Mouse (Mus musculus) liver, embryonic 14.5 days (tissue): ENCODE data around the gene Agrp. TPM values are rescaled to one million over a fixed set of nuclear protein-coding genes. Genes with fewer than 3 reads are reported as not detected.
"Not testable (repeated sequence)": the region's sequence is repeated elsewhere in the genome, so short reads cannot be mapped to it uniquely, and the experiment has no call there.

Experiments used
- ATAC-seq: fragments of 200-750 bp; cut with Nextera tagmentation; 2 replicates; pipeline ENCODE4 v1.8.0; 2017; ENCODE audit warnings: moderate number of reproducible peaks, mild to moderate bottlenecking, moderate library complexity; ENCODE audit not compliant: insufficient read depth
- DNase-seq, 3 experiments: peaks; one replicate each; pipeline ENCODE4 v3.0.0-alpha.2; 2012 to 2013; ENCODE audit warnings: low read depth in 3 of 3, low spot score in 3 of 3
- H3K27ac ChIP-seq: fragments of 300-500 bp; sonication (generic); 2 replicates; pipeline ENCODE4 v1.5.1; 2014; ENCODE audit warnings: moderate library complexity, mild to moderate bottlenecking, control low read depth, inconsistent platforms
- H3K27me3 ChIP-seq: fragments of 300-500 bp; sonication (generic); 2 replicates; pipeline ENCODE4 v1.6.1; 2014; ENCODE audit warnings: mild to moderate bottlenecking, low read length, moderate library complexity; ENCODE audit not compliant: control insufficient read depth, insufficient read depth
- H3K36me3 ChIP-seq: fragments of 300-500 bp; sonication (generic); replicated peaks from 2 replicates; pipeline ENCODE4 v1.6.1; 2014; ENCODE audit warnings: low read depth; ENCODE audit not compliant: control insufficient read depth, insufficient read depth
- H3K4me1 ChIP-seq, 2 experiments: fragments of 200-500 bp in 1 of 2; fragments of 300-500 bp in 1 of 2; sonication (generic) in 1 of 2; replicated peaks; 2 replicates each; pipeline ENCODE4 v1.6.1; 2012 to 2014; ENCODE audit warnings: antibody characterized with exemption in 1 of 2, inconsistent platforms in 1 of 2, low read length in 1 of 2; ENCODE audit not compliant: control insufficient read depth in 2 of 2, insufficient read depth in 2 of 2
- H3K4me2 ChIP-seq: fragments of 300-500 bp; sonication (generic); 2 replicates; pipeline ENCODE4 v1.6.1; 2014; ENCODE audit warnings: low read depth, mild to moderate bottlenecking, control low read depth, moderate library complexity
- H3K4me3 ChIP-seq, 2 experiments: fragments of 200-500 bp in 1 of 2; fragments of 300-500 bp in 1 of 2; sonication (generic) in 1 of 2; 2 replicates each; pipeline ENCODE4 v1.5.1; 2012 to 2014; ENCODE audit warnings: low read depth in 2 of 2, low read length in 2 of 2, mild to moderate bottlenecking in 2 of 2, control low read depth in 1 of 2, inconsistent platforms in 1 of 2, moderate library complexity in 1 of 2; ENCODE audit not compliant: insufficient read depth in 1 of 2
- H3K9ac ChIP-seq: fragments of 300-500 bp; sonication (generic); replicated peaks from 2 replicates; pipeline ENCODE4 v1.6.1; 2014; ENCODE audit warnings: mild to moderate bottlenecking, control low read depth, moderate library complexity
- H3K9me3 ChIP-seq: fragments of 300-500 bp; sonication (generic); 2 replicates; pipeline ENCODE4 v1.6.1; 2016; ENCODE audit warnings: low read length, mixed read lengths; ENCODE audit not compliant: control insufficient read depth
- CTCF ChIP-seq: IDR thresholded peaks from 2 replicates; pipeline ENCODE4 v1.5.1; 2016; ENCODE audit warnings: antibody characterized with exemption, low read depth, control low read depth
- EP300 ChIP-seq: IDR thresholded peaks from 2 replicates; pipeline ENCODE4 v1.6.1; 2016; ENCODE audit warnings: antibody characterized with exemption, low read depth
- WGBS: fragments of 180-500 bp; shearing (Covaris S2); extraction: QIAGEN DNeasy Blood & Tissue Kit; methylation state at CpG from one replicate; pipeline ENCODE4 v1.1.7; 2014; ENCODE audit not compliant: insufficient replicate concordance; 5-methylcytosine and 5-hydroxymethylcytosine counted together
- polyA plus RNA-seq, 2 experiments: library from polyadenylated mRNA; depleted of rRNA in 1 of 2; stranded (reverse) in 1 of 2; unstranded in 1 of 2; fragments of >200 nt; fragmentation: Nextera tagmentation in 1 of 2; extraction: Ambion mirVana in 1 of 2; gene quantifications; 2 replicates each; pipeline versions ENCODE4 v1.2.1 to v1.2.3; 2012 to 2014

The Agrp gene
- polyA plus RNA-seq, 2 experiments = 0.27 TPM; not detected in 1

DNA sequence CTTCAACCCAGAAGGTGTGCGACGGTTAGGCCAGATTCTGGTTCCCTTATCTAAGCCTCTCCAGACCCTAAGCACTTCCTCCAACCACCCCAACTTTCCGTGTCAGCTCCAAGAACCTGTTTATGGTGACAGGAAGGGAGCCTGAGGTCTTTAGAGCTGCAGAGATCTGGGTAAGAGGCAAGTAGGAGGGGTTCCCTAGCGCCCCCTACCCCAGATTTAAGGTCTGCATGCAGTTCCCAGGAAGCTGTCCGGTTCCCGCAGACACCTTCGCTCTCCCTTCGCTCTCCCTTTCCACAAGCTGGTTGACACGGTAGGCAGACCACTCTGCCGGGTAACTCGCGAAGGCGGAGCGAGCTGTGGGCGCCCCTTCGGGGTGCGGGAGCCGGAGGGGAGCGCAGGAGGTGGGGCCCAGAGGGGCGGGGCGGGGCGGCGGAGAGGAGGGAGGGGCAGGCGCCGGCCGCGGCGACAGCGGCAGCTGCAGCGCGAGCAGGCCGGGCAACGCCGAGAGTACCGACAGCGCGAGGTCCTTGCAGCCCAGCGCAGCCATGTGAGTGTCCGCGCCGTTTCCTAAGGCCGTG lies 32.3 kb downstream of the Agrp start, which contains the start of gene Ripor1:
Gene Ripor1, plus strand, starts transcription at position 452 of the 578 bp plus-strand sequence.
- Histone ChIP-seq H3K4me2 (peak within 1 kb of the TSS; percentile 99), H3K9ac (peak within 1 kb of the TSS; percentile 85), H3K27me3 (no peaks in the 10 kb centered on the region), H3K36me3 (no peaks in the 10 kb centered on the region), H3K4me3 (peak within 1 kb of the TSS; percentile 67 to 82), H3K27ac (peak within 1 kb of the TSS; percentile 57), H3K9me3 (no peaks in the 10 kb centered on the region), H3K4me1 (peaks cover 37 to 41% of the 10 kb centered on the region in 2 experiments)
- under 1% methylated on average over 35 of the region's 42 CpGs for WGBS
- TF ChIP-seq EP300 (peak; percentile 77), CTCF (peak; percentile 55)
- peak; percentile 79 for ATAC-seq
- peak; percentile 47 to 55 (median 47) for DNase-seq

DNA sequence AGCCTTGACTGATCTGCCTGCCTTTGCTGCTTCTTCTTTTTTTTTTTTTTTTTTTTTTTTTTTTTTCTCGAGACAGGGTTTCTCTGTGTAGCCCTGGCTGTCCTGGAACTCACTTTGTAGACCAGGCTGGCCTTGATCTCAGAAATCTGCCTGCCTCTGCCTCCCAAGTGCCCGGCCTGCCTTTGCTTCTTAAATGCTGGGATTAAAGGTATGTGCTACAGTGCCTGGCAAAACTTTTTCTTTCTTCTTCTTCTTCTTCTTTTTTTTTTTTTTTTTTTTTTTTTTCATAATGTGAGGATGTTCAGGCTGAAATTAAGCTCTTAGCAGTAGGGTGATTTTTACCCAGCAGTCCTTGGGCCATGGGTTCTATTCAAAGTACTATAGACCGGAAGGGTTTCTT lies 34.7 kb downstream of the Agrp start:
- not testable (repeated sequence) for H3K9me3 ChIP-seq, DNase-seq, H3K27me3 ChIP-seq, H3K4me3 ChIP-seq, ATAC-seq, H3K4me2 ChIP-seq, H3K27ac ChIP-seq, H3K9ac ChIP-seq, H3K36me3 ChIP-seq
- 86% methylated on average over 2 of the region's 3 CpGs for WGBS
- peaks cover 20% of the 10 kb centered on the region in 2 experiments for H3K4me1 ChIP-seq

DNA sequence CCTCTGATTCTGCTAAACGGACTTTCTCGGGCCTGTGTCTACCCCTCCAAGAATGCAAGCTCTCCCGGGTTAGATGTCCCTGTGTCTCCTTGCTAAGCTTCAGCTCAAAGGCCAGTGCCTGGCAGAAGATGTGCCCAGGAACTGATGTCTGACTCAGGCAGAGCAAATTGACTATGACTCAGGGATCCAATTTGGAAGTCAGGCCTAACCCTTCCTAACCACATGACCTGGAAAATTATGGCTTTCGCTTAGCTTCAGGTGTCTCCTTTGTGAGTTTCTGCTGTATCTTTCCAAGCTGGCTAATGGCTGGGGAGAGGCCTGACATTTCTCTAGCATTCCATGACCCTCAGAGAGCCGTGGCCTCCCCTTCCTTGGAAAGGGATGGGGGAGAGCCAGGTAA lies 35.9 kb downstream of the Agrp start:
- H3K4me3 ChIP-seq = no peak overlapping the region
- TF ChIP-seq EP300 = no peak
- H3K4me1 ChIP-seq = peaks cover 9 to 17% of the 10 kb centered on the region in 2 experiments
- DNase-seq (no peak), ATAC-seq (no peak)
- H3K9ac ChIP-seq = no peak overlapping the region
- H3K27me3 ChIP-seq = no peaks in the 10 kb centered on the region
- H3K4me2 ChIP-seq = no peak overlapping the region
- no peak overlapping the region for H3K27ac ChIP-seq
- no peaks in the 10 kb centered on the region for H3K36me3 ChIP-seq
- H3K9me3 ChIP-seq = no peaks in the 10 kb centered on the region
- WGBS = 75% methylated on average over 5 of the region's 5 CpGs

DNA sequence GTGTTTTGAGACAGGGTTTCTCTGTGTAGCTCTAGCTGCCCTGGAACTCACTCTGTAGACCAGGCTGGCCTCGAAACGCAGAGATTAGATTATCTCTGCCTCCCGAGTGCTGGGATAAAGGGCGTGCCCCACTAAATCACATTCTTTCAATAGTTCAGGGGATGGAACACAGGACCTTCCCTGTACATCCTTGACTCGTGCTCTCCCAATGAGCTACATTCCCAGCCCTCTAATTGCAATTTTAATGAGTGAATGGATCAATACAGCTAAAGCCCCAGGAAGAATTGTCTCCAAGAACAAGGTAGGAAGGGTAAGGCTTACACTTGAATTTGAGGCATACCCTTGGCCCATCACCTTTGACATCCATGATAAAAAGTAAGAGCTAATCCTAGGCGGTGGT lies 38.4 kb downstream of the Agrp start:
- WGBS = 42% methylated on average over 6 of the region's 6 CpGs
- Histone ChIP-seq H3K4me2 (no peak overlapping the region), H3K27me3 (no peaks in the 10 kb centered on the region), H3K27ac (no peak overlapping the region), H3K36me3 (no peaks in the 10 kb centered on the region), H3K9ac (no peak overlapping the region), H3K9me3 (no peaks in the 10 kb centered on the region), H3K4me3 (no peak overlapping the region), H3K4me1 (peaks cover 0 to 9% of the 10 kb centered on the region in 2 experiments; a peak in 3 of 4 replicates)
- DNase-seq (no peak), ATAC-seq (no peak)
- no peak for TF ChIP-seq CTCF
- TF ChIP-seq EP300 = no peak

DNA sequence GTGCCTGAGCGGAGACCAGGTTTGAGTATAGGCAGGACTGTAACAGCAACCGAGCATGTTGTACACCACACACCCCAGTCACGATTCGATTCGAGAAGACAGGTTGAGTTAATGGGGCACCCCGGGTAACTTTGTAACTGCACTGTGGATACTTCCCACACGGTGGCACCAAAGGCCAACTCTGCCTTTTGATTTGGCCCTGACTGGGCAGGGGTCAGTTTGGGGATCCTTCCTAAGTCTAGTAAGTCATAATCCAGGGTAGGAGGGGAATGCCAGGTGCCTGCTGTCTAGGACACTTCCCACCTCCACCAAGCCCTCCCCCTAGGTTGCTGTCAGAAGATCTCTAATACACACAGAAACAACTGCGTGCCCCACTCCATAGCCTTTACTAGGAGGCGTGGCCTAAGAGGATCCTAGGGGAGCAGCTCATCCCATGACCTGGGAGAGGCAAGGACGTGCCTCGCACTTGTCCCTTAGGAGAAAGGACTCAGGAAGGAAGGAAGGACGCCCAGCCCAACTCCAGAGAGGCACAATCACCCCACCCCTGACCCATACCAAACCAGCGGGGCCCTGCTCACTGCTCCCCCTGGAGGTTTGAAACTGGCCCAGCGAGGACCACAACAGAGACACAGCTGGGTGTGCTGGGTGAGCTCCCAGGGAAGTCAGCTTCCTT lies 40.7 kb downstream of the Agrp start:
- H3K4me3 ChIP-seq = peak overlapping the region; percentile 31 to 45; a peak in 3 of 4 replicates
- H3K36me3 ChIP-seq = no peaks in the 10 kb centered on the region
- WGBS = 3% methylated on average over 14 of the region's 14 CpGs
- no peak overlapping the region for H3K9ac ChIP-seq
- TF ChIP-seq EP300 = no peak
- TF ChIP-seq CTCF = peak; percentile 83
- H3K27me3 ChIP-seq = no peaks in the 10 kb centered on the region
- H3K9me3 ChIP-seq = no peaks in the 10 kb centered on the region
- ATAC-seq (peak; percentile 78), DNase-seq (no peak)
- peaks cover 0 to 9% of the 10 kb centered on the region in 2 experiments; a peak in 3 of 4 replicates for H3K4me1 ChIP-seq
- no peak overlapping the region for H3K27ac ChIP-seq
- H3K4me2 ChIP-seq = peak overlapping the region; percentile 63
